Mouse (Mus musculus): Measurements from ENCODE around the gene Olfm2. TPM values are rescaled to one million over a fixed set of nuclear protein-coding genes. Genes with fewer than 3 reads are reported as not detected.

Olfm2 gene
- polyA plus RNA-seq, 1 experiment, result 0.09 TPM

DNA sequence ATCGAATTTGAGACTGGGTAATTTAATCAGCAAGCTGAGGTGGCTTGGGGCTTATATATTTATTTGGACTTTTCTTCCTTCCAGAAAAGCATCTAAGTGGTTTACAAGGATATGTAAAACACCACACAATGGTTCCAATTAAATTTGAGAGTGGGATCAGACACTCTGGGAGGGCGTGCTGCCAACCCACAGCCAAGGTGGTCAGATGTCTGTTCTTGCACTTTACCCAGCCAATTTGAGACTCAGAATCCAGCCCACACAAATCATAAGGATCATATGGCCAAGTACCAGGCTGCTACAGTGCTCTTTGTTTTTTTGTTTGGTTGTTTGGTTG, 63.8 kb downstream of the Olfm2 start:
- TF ChIP-seq CEBPB (IDR thresholded peaks at IDR 0.05; ENCODE audit: low read depth) (no peak), MYOG (IDR thresholded peaks at IDR 0.05; ENCODE audit: control insufficient read depth, extremely low read depth, insufficient read length) (no peak), FOSL1 (IDR thresholded peaks at IDR 0.05; ENCODE audit: insufficient read depth, low read length, poor library complexity, severe bottlenecking) (no peak)

DNA sequence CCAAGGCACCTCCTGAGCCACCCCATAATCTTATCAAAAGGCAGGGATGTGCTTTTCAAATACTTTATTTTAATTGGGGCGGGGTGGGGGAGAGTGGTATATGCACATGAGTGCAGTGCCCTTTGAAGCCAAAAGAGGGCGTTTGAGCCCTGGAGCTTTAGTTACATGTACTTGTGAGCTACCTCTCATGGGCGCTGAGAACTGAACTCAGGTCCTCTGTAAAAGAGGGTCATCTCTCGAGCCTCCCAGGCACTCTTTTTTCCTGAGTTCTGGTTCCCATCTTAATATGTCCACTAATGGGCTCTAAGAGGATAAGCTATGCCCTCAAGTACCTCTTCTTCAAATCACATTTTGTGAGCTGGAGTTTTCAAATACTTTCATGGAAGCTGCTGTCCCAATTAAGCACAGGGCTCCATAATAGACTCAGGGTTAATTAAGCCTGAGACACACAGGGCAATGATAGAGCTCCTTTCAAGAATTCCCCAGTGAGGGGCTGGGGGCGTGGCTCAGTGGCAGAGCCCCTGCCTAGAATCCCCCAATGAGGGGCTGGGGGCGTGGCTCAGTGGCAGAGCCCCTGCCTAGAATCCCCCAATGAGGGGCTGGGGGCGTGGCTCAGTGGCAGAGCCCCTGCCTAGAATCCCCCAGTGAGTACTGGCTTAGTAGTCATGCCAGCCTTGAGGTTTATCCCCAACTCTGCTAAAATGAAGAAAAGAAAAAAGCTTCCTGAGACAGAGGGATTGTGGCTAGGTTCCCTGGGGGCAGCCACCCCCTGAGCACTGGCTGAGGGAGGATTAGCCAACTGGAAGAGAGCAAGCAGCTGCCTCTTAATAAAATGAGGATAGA, 64.4 kb downstream of the Olfm2 start:
- H3K36me3 ChIP-seq (ENCODE audit: control insufficient read depth, insufficient read depth), result no peaks in the 10 kb centered on the region
- H3K79me2 ChIP-seq (ENCODE audit: control insufficient read depth, insufficient read depth), result no peaks in the 10 kb centered on the region
- H3ac ChIP-seq (ENCODE audit: control insufficient read depth, insufficient read length, low read depth), result no peak overlapping the region
- no peak overlapping the region for H3K4me3 ChIP-seq (ENCODE audit: insufficient read depth, poor library complexity, severe bottlenecking)
- no peaks in the 10 kb centered on the region for H3K79me3 ChIP-seq (ENCODE audit: low read depth)
- peaks cover 9% of the 10 kb centered on the region for H3K27me3 ChIP-seq (ENCODE audit: control insufficient read depth, insufficient read depth, insufficient read length)
- TF ChIP-seq FOSL1 (IDR thresholded peaks at IDR 0.05; ENCODE audit: insufficient read depth, low read length, poor library complexity, severe bottlenecking), result no peak
- no peak for TF ChIP-seq CTCF (IDR thresholded peaks at IDR 0.05; ENCODE audit: control insufficient read depth, insufficient read depth, insufficient read length)
- TF ChIP-seq MYOD1 (IDR thresholded peaks at IDR 0.05; ENCODE audit: control insufficient read depth, insufficient read length, low read depth), result no peak
- TF ChIP-seq MYOG (IDR thresholded peaks at IDR 0.05; ENCODE audit: control insufficient read depth, extremely low read depth, insufficient read length), result no peak
- TF ChIP-seq CEBPB (IDR thresholded peaks at IDR 0.05; ENCODE audit: low read depth), result no peak
- no peak for TF ChIP-seq USF1 (IDR thresholded peaks at IDR 0.05; ENCODE audit: low read depth)
- no peak for TF ChIP-seq MAX (IDR thresholded peaks at IDR 0.05)

More for the DNA sequence above, 63.8 kb downstream of the Olfm2 start:
- Histone ChIP-seq H3K79me2 (ENCODE audit: control insufficient read depth, insufficient read depth) (no peaks in the 10 kb centered on the region), H3K27me3 (ENCODE audit: control insufficient read depth, insufficient read depth, insufficient read length) (peaks cover 5% of the 10 kb centered on the region), H3ac (ENCODE audit: control insufficient read depth, insufficient read length, low read depth) (no peak overlapping the region), H3K79me3 (ENCODE audit: low read depth) (no peaks in the 10 kb centered on the region), H3K36me3 (ENCODE audit: control insufficient read depth, insufficient read depth) (no peaks in the 10 kb centered on the region), H3K4me3 (ENCODE audit: insufficient read depth, poor library complexity, severe bottlenecking) (no peak overlapping the region)

DNA sequence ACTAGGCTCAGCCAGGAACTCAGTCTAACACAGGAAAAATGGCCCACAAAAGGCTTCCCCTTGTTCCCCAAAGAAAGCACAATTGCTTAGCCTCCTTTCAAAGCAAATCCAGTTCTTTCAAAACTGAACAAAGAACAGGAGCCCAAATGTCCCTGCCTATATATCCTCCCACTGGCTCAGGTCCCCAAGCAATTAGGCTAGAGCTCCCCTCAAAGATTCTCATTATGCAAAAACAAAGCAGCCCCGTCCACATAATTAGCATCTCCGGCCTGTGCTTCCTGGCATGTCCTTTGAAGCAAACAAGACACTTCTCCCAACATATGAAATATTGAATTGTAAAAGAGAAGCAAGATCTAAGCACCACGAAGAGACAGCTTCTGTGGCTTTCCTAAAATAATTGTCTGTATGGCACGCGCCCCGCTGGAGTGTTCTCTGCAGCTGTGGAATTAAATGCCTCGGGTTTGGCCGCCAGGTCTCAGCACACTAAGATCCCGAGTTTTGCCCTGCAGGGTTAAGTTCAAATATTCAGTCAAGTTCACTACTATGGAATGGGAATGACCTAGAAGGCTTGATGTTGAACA, 65.7 kb downstream of the Olfm2 start:
- H3ac ChIP-seq (ENCODE audit: control insufficient read depth, insufficient read length, low read depth), result no peak overlapping the region
- H3K79me2 ChIP-seq (ENCODE audit: control insufficient read depth, insufficient read depth), result no peaks in the 10 kb centered on the region
- H3K36me3 ChIP-seq (ENCODE audit: control insufficient read depth, insufficient read depth), result no peaks in the 10 kb centered on the region
- TF ChIP-seq FOSL1 (IDR thresholded peaks at IDR 0.05; ENCODE audit: insufficient read depth, low read length, poor library complexity, severe bottlenecking), result no peak
- no peak for TF ChIP-seq MAX (IDR thresholded peaks at IDR 0.05)
- TF ChIP-seq USF1 (IDR thresholded peaks at IDR 0.05; ENCODE audit: low read depth), result no peak
- no peak for TF ChIP-seq CEBPB (IDR thresholded peaks at IDR 0.05; ENCODE audit: low read depth)
- TF ChIP-seq CTCF (IDR thresholded peaks at IDR 0.05; ENCODE audit: control insufficient read depth, insufficient read depth, insufficient read length), result no peak
- no peak for TF ChIP-seq MYOD1 (IDR thresholded peaks at IDR 0.05; ENCODE audit: control insufficient read depth, insufficient read length, low read depth)
- no peak for TF ChIP-seq MYOG (IDR thresholded peaks at IDR 0.05; ENCODE audit: control insufficient read depth, extremely low read depth, insufficient read length)
- H3K4me3 ChIP-seq (ENCODE audit: insufficient read depth, poor library complexity, severe bottlenecking), result no peak overlapping the region
- no peaks in the 10 kb centered on the region for H3K79me3 ChIP-seq (ENCODE audit: low read depth)
- H3K27me3 ChIP-seq (ENCODE audit: control insufficient read depth, insufficient read depth, insufficient read length), result peaks cover 9% of the 10 kb centered on the region

DNA sequence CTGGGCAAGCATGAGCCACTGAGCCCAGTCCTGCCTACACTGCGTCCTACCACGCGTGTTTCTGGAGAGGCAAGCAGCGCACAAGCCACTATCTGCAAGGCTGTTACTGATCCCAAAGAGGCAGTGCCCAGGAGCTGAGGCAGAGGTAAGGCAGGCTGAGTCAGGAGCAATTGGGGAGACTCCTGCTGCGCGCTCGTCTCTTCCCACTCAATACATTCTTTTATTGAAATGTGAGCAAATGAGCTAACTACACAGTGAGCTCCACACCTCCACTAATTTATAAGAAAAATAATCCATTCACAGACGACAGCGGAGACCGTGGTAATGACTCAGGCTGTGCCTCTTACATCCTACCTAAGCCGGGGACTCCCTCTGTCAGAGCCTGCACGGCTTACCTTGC, 68.3 kb downstream of the Olfm2 start:
- TF ChIP-seq MYOD1 (IDR thresholded peaks at IDR 0.05; ENCODE audit: control insufficient read depth, insufficient read length, low read depth) (no peak), USF1 (IDR thresholded peaks at IDR 0.05; ENCODE audit: low read depth) (no peak), MYOG (IDR thresholded peaks at IDR 0.05; ENCODE audit: control insufficient read depth, extremely low read depth, insufficient read length) (no peak), FOSL1 (IDR thresholded peaks at IDR 0.05; ENCODE audit: insufficient read depth, low read length, poor library complexity, severe bottlenecking) (no peak), MAX (IDR thresholded peaks at IDR 0.05) (no peak), CTCF (IDR thresholded peaks at IDR 0.05; ENCODE audit: control insufficient read depth, insufficient read depth, insufficient read length) (no peak), CEBPB (IDR thresholded peaks at IDR 0.05; ENCODE audit: low read depth) (no peak)
- Histone ChIP-seq H3K79me3 (ENCODE audit: low read depth) (no peaks in the 10 kb centered on the region), H3K27me3 (ENCODE audit: control insufficient read depth, insufficient read depth, insufficient read length) (peaks cover 9% of the 10 kb centered on the region), H3K36me3 (ENCODE audit: control insufficient read depth, insufficient read depth) (no peaks in the 10 kb centered on the region), H3K79me2 (ENCODE audit: control insufficient read depth, insufficient read depth) (no peaks in the 10 kb centered on the region), H3ac (ENCODE audit: control insufficient read depth, insufficient read length, low read depth) (no peak overlapping the region), H3K4me3 (ENCODE audit: insufficient read depth, poor library complexity, severe bottlenecking) (no peak overlapping the region)

DNA sequence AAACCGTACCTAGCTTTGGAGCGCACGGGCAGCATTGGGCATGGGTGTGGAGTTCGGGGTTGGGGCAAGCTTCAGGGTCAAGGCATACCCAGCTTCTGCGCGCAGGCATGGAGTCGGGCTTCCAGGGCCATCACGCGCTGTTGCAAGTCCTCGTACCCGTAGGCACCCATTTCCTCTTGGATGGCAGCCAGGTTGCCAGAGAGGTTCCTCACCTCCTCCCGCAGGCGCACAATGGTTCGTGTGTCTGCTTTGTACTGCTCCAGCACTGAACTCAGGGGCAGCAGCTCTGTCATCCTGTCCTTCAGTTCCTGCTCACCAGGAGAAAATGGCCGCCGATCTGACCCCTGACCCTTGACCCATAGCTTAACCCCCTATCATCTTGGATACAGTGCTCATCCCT, 74.1 kb downstream of the Olfm2 start:
- Histone ChIP-seq H3K36me3 (ENCODE audit: control insufficient read depth, insufficient read depth) (no peaks in the 10 kb centered on the region), H3K27me3 (ENCODE audit: control insufficient read depth, insufficient read depth, insufficient read length) (peaks cover under 1% of the 10 kb centered on the region), H3K79me3 (ENCODE audit: low read depth) (no peaks in the 10 kb centered on the region), H3ac (ENCODE audit: control insufficient read depth, insufficient read length, low read depth) (no peak overlapping the region), H3K79me2 (ENCODE audit: control insufficient read depth, insufficient read depth) (no peaks in the 10 kb centered on the region), H3K4me3 (ENCODE audit: insufficient read depth, poor library complexity, severe bottlenecking) (no peak overlapping the region)
- TF ChIP-seq MAX (IDR thresholded peaks at IDR 0.05), result no peak
- no peak for TF ChIP-seq CTCF (IDR thresholded peaks at IDR 0.05; ENCODE audit: control insufficient read depth, insufficient read depth, insufficient read length)
- TF ChIP-seq MYOD1 (IDR thresholded peaks at IDR 0.05; ENCODE audit: control insufficient read depth, insufficient read length, low read depth), result no peak
- TF ChIP-seq MYOG (IDR thresholded peaks at IDR 0.05; ENCODE audit: control insufficient read depth, extremely low read depth, insufficient read length), result no peak
- TF ChIP-seq USF1 (IDR thresholded peaks at IDR 0.05; ENCODE audit: low read depth), result no peak
- no peak for TF ChIP-seq FOSL1 (IDR thresholded peaks at IDR 0.05; ENCODE audit: insufficient read depth, low read length, poor library complexity, severe bottlenecking)
- no peak for TF ChIP-seq CEBPB (IDR thresholded peaks at IDR 0.05; ENCODE audit: low read depth)

Measured in C2C12 (cell line).